Comparison of ENCODE assay signal across 8 mouse cellular contexts in genomic region chr2:138215561-138215960, GRCm38 (mm10). TPM values are rescaled to one million over a fixed set of nuclear protein-coding genes. Genes with fewer than 3 reads are reported as not detected.
A peak's percentile ranks its signal among the peaks of the same experiment; 100 is the strongest.
DNase-seq lines count a peak whose midpoint lies in the region; ATAC-seq lines count a peak whose summit lies in the region.

No protein-coding gene starts in this region.

- intact Hi-C loops in gastrocnemius, postnatal 14 days (cut with DNase I; ENCODE audit: low total_unique reads) = no loop called here
- intact Hi-C loops in left cerebral cortex, postnatal 14 days (cut with DNase I) = no loop called here

- ATAC-seq in megakaryocyte-erythroid progenitor cell, adult 5-6 weeks (replicated peaks; ENCODE audit: low FRiP score, low TSS enrichment, poor library complexity, severe bottlenecking) = no peak
- ATAC-seq in megakaryocyte, adult 5-6 weeks (ENCODE audit: poor library complexity, severe bottlenecking) = no peak

- peak; percentile 12 for DNase-seq in Muller cell, postnatal 12 days (ENCODE audit: inconsistent ontology term)
- DNase-seq in adrenal gland, adult 2 months = peak; percentile 40
- DNase-seq in gastrocnemius, postnatal 14 days = peak; percentile 80
- DNase-seq in kidney, adult 18-20 months = peak; percentile 42
- DNase-seq in left cerebral cortex, postnatal 14 days (ENCODE audit: low spot score in 2 of 2) = peak; percentile 3 to 7
- peak; percentile 32 to 44 for DNase-seq in right cerebral cortex, postnatal 10 days (ENCODE audit: low spot score in 2 of 2)

RNA-seq across cellular contexts. Expression of gene Btbd3, which starts 40.8 kb away (rescaled TPM):
- total RNA-seq in adrenal gland, adult 2 months (2021) = 10 to 100 TPM; 18.3 to 19.7 TPM
- 4.1 and 4.5 TPM in 2 replicates for polyA plus RNA-seq in adrenal gland, adult 2 months (2012; rRNA removed)
- total RNA-seq in gastrocnemius, postnatal 14 days (2021) = 10 to 100 TPM; 17.8 to 21.1 TPM
- total RNA-seq in left cerebral cortex, postnatal 14 days (2021) = 100 to 1,000 TPM; 102 to 104 TPM
- total RNA-seq in megakaryocyte-erythroid progenitor cell, adult 5-6 weeks (2014; fragmentation: Nextera tagmentation) = 0.85 and 2.0 TPM in 2 replicates
- total RNA-seq in megakaryocyte-erythroid progenitor cell, adult 5-6 weeks (2017) = 1.1 and 2.5 TPM in 2 replicates
- total RNA-seq in megakaryocyte, adult 5-6 weeks (2015) = 0.91 and 1.9 TPM in 2 replicates
- total RNA-seq in megakaryocyte, adult 5-6 weeks (2017) = 0.49 and 1.0 TPM in 2 replicates

Comparison
In these comparisons a context has a peak if more than half of its experiments do, and no peak if none do; other contexts are left out.
1. DNase-seq: peak in every context shown above with its lines; median percentile 80 in gastrocnemius, postnatal 14 days; 42 in kidney, adult 18-20 months; 40 in adrenal gland, adult 2 months; 38 in right cerebral cortex, postnatal 10 days; 12 in Muller cell, postnatal 12 days; 5 in left cerebral cortex, postnatal 14 days.
2. RNA of gene Btbd3, which starts 40.8 kb away (total RNA-seq): 102 to 104 TPM in left cerebral cortex, postnatal 14 days, 17.8 to 21.1 TPM in gastrocnemius, postnatal 14 days and 18.3 to 19.7 TPM in adrenal gland, adult 2 months; 0.85 to 2.5 TPM in megakaryocyte-erythroid progenitor cell, adult 5-6 weeks and 0.49 to 1.9 TPM in megakaryocyte, adult 5-6 weeks; every median in the first group is over 4 times any median in the second.